In genomic region chr19:5923990-5924712, GRCm38 (mm10) we compare ENCODE assay signal across 8 mouse cellular contexts. TPM values are rescaled to one million over a fixed set of nuclear protein-coding genes. Genes with fewer than 3 reads are reported as not detected.
DNase-seq lines count a peak whose midpoint lies in the region; ATAC-seq and TF ChIP-seq lines count a peak whose summit lies in the region.

No protein-coding gene starts in this region.

- H3K27ac ChIP-seq in bone marrow macrophage, adult 2 months (ENCODE audit: insufficient read depth, low read depth, low read length) = peak overlapping the region; percentile 47
- H3K27ac ChIP-seq in embryonic facial prominence, embryonic 15.5 days (replicated peaks) = peak overlapping the region; percentile 87
- H3K27ac ChIP-seq in limb, embryonic 15.5 days = peak overlapping the region; percentile 81
- peak overlapping the region; percentile 76 for H3K27ac ChIP-seq in midbrain, postnatal 0 days (ENCODE audit: low read depth, low read length)

- H3K4me1 ChIP-seq in bone marrow macrophage, adult 2 months (ENCODE audit: control insufficient read depth, insufficient read depth, low read length) = peaks cover 19% of the 10 kb centered on the region
- peaks cover 38% of the 10 kb centered on the region for H3K4me1 ChIP-seq in embryonic facial prominence, embryonic 15.5 days
- peaks cover 38% of the 10 kb centered on the region for H3K4me1 ChIP-seq in limb, embryonic 15.5 days
- no peaks in the 10 kb centered on the region; the same call in 1 of the 2 replicates for H3K4me1 ChIP-seq in midbrain, postnatal 0 days (ENCODE audit: insufficient read depth, low read length)

- H3K27me3 ChIP-seq in embryonic facial prominence, embryonic 15.5 days = no peaks in the 10 kb centered on the region
- H3K27me3 ChIP-seq in limb, embryonic 15.5 days = peaks cover 4% of the 10 kb centered on the region; the same call in 1 of the 2 replicates
- H3K27me3 ChIP-seq in midbrain, postnatal 0 days (ENCODE audit: insufficient read depth, low read length) = no peaks in the 10 kb centered on the region

- TF ChIP-seq CTCF in bone marrow macrophage, adult 2 months (IDR thresholded peaks at IDR 0.05; ENCODE audit: low read depth, low read length) = peak; percentile 86
- TF ChIP-seq CTCF in midbrain, postnatal 0 days (IDR thresholded peaks at IDR 0.05) = peak; percentile 86

- H3K4me3 ChIP-seq in bone marrow macrophage, adult 2 months (ENCODE audit: insufficient read depth, low read length) = peak overlapping the region; percentile 82
- peak overlapping the region; percentile 67 for H3K4me3 ChIP-seq in embryonic facial prominence, embryonic 15.5 days (replicated peaks)
- H3K4me3 ChIP-seq in limb, embryonic 15.5 days = peak overlapping the region; percentile 57
- H3K4me3 ChIP-seq in midbrain, postnatal 0 days (ENCODE audit: low read depth, low read length) = peak overlapping the region; percentile 69

- no peak for TF ChIP-seq POLR2A in bone marrow macrophage, adult 2 months (IDR thresholded peaks at IDR 0.05; ENCODE audit: borderline replicate concordance, low read depth, low read length)

- H3K36me3 ChIP-seq in embryonic facial prominence, embryonic 15.5 days = no peaks in the 10 kb centered on the region
- no peaks in the 10 kb centered on the region for H3K36me3 ChIP-seq in limb, embryonic 15.5 days
- no peaks in the 10 kb centered on the region for H3K36me3 ChIP-seq in midbrain, postnatal 0 days (ENCODE audit: insufficient read depth, low read length)

- peak; percentile 87 to 88 for DNase-seq in B cell, adult 2 months
- DNase-seq in heart, adult 9 months (ENCODE audit: low spot score in 2 of 2) = peak; percentile 88 to 93
- DNase-seq in kidney, adult 9 months = peak; percentile 93
- peak; percentile 95 for DNase-seq in midbrain, postnatal 0 days (ENCODE audit: low spot score)
- peak; percentile 75 to 86 for DNase-seq in spleen, postnatal 14 days (ENCODE audit: low spot score in 2 of 2)

- ATAC-seq in embryonic facial prominence, embryonic 15.5 days (ENCODE audit: insufficient number of reproducible peaks, low FRiP score, low TSS enrichment, low read depth) = peak; percentile 69
- ATAC-seq in limb, embryonic 15.5 days (ENCODE audit: insufficient number of reproducible peaks, low FRiP score, low TSS enrichment, low read depth) = peak; percentile 69
- peak; percentile 80 for ATAC-seq in midbrain, postnatal 0 days (ENCODE audit: low FRiP score)

- WGBS in embryonic facial prominence, embryonic 15.5 days = under 1% methylated on average over 38 of the region's 38 CpGs
- WGBS in limb, embryonic 15.5 days = under 1% methylated on average over 38 of the region's 38 CpGs
- WGBS in midbrain, postnatal 0 days = under 1% methylated on average over 38 of the region's 38 CpGs

- H3K9me3 ChIP-seq in embryonic facial prominence, embryonic 15.5 days (replicated peaks) = no peaks in the 10 kb centered on the region
- H3K9me3 ChIP-seq in limb, embryonic 15.5 days = no peaks in the 10 kb centered on the region
- H3K9me3 ChIP-seq in midbrain, postnatal 0 days (ENCODE audit: low read length) = no peaks in the 10 kb centered on the region

- H3K9ac ChIP-seq in embryonic facial prominence, embryonic 15.5 days = peak overlapping the region; percentile 54
- peak overlapping the region; percentile 42 for H3K9ac ChIP-seq in limb, embryonic 15.5 days
- H3K9ac ChIP-seq in midbrain, postnatal 0 days (replicated peaks; ENCODE audit: low read length, poor library complexity, severe bottlenecking) = peak overlapping the region; percentile 73

- H3K4me2 ChIP-seq in embryonic facial prominence, embryonic 15.5 days (replicated peaks) = peak overlapping the region; percentile 99
- H3K4me2 ChIP-seq in limb, embryonic 15.5 days = peak overlapping the region; percentile 97
- peak overlapping the region; percentile 71 for H3K4me2 ChIP-seq in midbrain, postnatal 0 days (ENCODE audit: low read depth, low read length, poor library complexity, severe bottlenecking)

RNA-seq across cellular contexts. Expression of gene Cdc42ep2, which starts 0.5 kb away (rescaled TPM):
- polyA plus RNA-seq in bone marrow macrophage, adult 2 months (2012; ENCODE audit: insufficient read depth, insufficient read length, missing spikeins) = 2.5 and 2.6 TPM in 2 replicates
- polyA plus RNA-seq in embryonic facial prominence, embryonic 15.5 days (2015; fragmentation: Nextera tagmentation; extraction: Ambion mirVana) = 11.0 TPM in 2 replicates
- 9.2 and 12.6 TPM in 2 replicates for polyA plus RNA-seq in limb, embryonic 15.5 days (2015; fragmentation: Nextera tagmentation; extraction: Ambion mirVana)
- total RNA-seq in midbrain, postnatal 0 days (2014; rRNA removed) = 20.6 and 28.4 TPM in 2 replicates
- 19.2 and 20.9 TPM in 2 replicates for polyA plus RNA-seq in midbrain, postnatal 0 days (2015; fragmentation: Nextera tagmentation; extraction: Ambion mirVana)

RNA-seq across cellular contexts. Expression of gene Dpf2, which starts 11.3 kb away (rescaled TPM):
- polyA plus RNA-seq in bone marrow macrophage, adult 2 months (2012; ENCODE audit: insufficient read depth, insufficient read length, missing spikeins) = 69.3 and 75.2 TPM in 2 replicates
- 144 and 167 TPM in 2 replicates for polyA plus RNA-seq in embryonic facial prominence, embryonic 15.5 days (2015; fragmentation: Nextera tagmentation; extraction: Ambion mirVana)
- polyA plus RNA-seq in limb, embryonic 15.5 days (2015; fragmentation: Nextera tagmentation; extraction: Ambion mirVana) = 117 and 125 TPM in 2 replicates
- 52.9 and 84.7 TPM in 2 replicates for total RNA-seq in midbrain, postnatal 0 days (2014; rRNA removed)
- 57.7 and 61.0 TPM in 2 replicates for polyA plus RNA-seq in midbrain, postnatal 0 days (2015; fragmentation: Nextera tagmentation; extraction: Ambion mirVana)

RNA-seq across cellular contexts. Expression of gene Tigd3, which starts 30.2 kb away (rescaled TPM):
- polyA plus RNA-seq in bone marrow macrophage, adult 2 months (2012; ENCODE audit: insufficient read depth, insufficient read length, missing spikeins) = 0.61 and 0.70 TPM in 2 replicates
- polyA plus RNA-seq in embryonic facial prominence, embryonic 15.5 days (2015; fragmentation: Nextera tagmentation; extraction: Ambion mirVana) = 3.4 and 3.6 TPM in 2 replicates
- 3.1 TPM in 2 replicates for polyA plus RNA-seq in limb, embryonic 15.5 days (2015; fragmentation: Nextera tagmentation; extraction: Ambion mirVana)
- 9.0 and 11.4 TPM in 2 replicates for total RNA-seq in midbrain, postnatal 0 days (2014; rRNA removed)
- polyA plus RNA-seq in midbrain, postnatal 0 days (2015; fragmentation: Nextera tagmentation; extraction: Ambion mirVana) = 10.6 and 10.9 TPM in 2 replicates

RNA-seq across cellular contexts. Expression of gene Pola2, which starts 39.9 kb away (rescaled TPM):
- polyA plus RNA-seq in bone marrow macrophage, adult 2 months (2012; ENCODE audit: insufficient read depth, insufficient read length, missing spikeins) = 24.7 and 24.8 TPM in 2 replicates
- polyA plus RNA-seq in embryonic facial prominence, embryonic 15.5 days (2015; fragmentation: Nextera tagmentation; extraction: Ambion mirVana) = 59.6 and 65.4 TPM in 2 replicates
- 56.9 and 61.0 TPM in 2 replicates for polyA plus RNA-seq in limb, embryonic 15.5 days (2015; fragmentation: Nextera tagmentation; extraction: Ambion mirVana)
- 17.8 and 21.6 TPM in 2 replicates for total RNA-seq in midbrain, postnatal 0 days (2014; rRNA removed)
- polyA plus RNA-seq in midbrain, postnatal 0 days (2015; fragmentation: Nextera tagmentation; extraction: Ambion mirVana) = 16.7 and 16.9 TPM in 2 replicates

RNA-seq across cellular contexts. Expression of gene Slc25a45, which starts 46.5 kb away (rescaled TPM):
- 74.2 and 78.0 TPM in 2 replicates for polyA plus RNA-seq in bone marrow macrophage, adult 2 months (2012; ENCODE audit: insufficient read depth, insufficient read length, missing spikeins)
- 5.9 and 7.5 TPM in 2 replicates for polyA plus RNA-seq in embryonic facial prominence, embryonic 15.5 days (2015; fragmentation: Nextera tagmentation; extraction: Ambion mirVana)
- polyA plus RNA-seq in limb, embryonic 15.5 days (2015; fragmentation: Nextera tagmentation; extraction: Ambion mirVana) = 3.4 and 5.2 TPM in 2 replicates
- 3.7 and 4.8 TPM in 2 replicates for total RNA-seq in midbrain, postnatal 0 days (2014; rRNA removed)
- 2.1 and 2.7 TPM in 2 replicates for polyA plus RNA-seq in midbrain, postnatal 0 days (2015; fragmentation: Nextera tagmentation; extraction: Ambion mirVana)

Comparison
In these comparisons a context has a peak if more than half of its experiments do, and no peak if none do; other contexts are left out.
1. Peak in every context shown above with its lines: DNase-seq, ATAC-seq, H3K4me3 ChIP-seq and H3K27ac ChIP-seq.